Mouse (Mus musculus): ENCODE data around the gene Pik3ap1.

DNA sequence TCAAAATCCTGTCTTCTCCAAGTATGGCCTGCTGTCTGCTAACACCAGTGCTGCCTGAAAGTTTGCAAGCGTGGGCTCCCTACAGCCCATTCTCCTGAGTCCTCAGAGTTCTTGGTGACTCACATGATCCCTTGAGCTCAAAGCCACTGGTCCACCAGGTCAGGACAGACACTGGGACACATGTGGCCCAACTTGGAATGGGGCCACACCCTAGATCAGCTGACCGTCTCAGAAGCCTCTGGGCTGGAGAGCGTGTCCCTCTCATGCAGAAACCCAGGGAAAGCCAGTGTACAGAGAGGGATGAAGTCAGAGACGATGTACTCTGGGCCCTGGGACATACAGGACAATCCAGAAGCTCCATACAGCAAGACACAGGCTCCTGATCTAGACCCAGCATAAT, 102.7 kb downstream of the Pik3ap1 start:
- no peak for TF ChIP-seq CTCF (IDR thresholded peaks at IDR 0.05; ENCODE audit: low read depth)
- no peak for TF ChIP-seq EP300 (IDR thresholded peaks at IDR 0.05; ENCODE audit: low read depth)
